Mouse (Mus musculus) ES-E14 (cell line): ENCODE results near the gene Papss2. TPM values are rescaled to one million over a fixed set of nuclear protein-coding genes. Genes with fewer than 3 reads are reported as not detected.
"Not testable (repeated sequence)": the region's sequence is repeated elsewhere in the genome, so short reads cannot be mapped to it uniquely, and the experiment has no call there.

ENCODE experiments used
- DNase-seq: peaks from one replicate; pipeline ENCODE4 v3.0.0-alpha.2; 2013; ENCODE audit warnings: low read depth, low spot score
- H3K27ac ChIP-seq: 2 replicates; pipeline ENCODE4 v1.5.1; 2012; ENCODE audit warnings: low read depth, mild to moderate bottlenecking, low read length, moderate library complexity, mixed read lengths; ENCODE audit not compliant: poor library complexity, insufficient read depth, severe bottlenecking
- H3K36me3 ChIP-seq: 2 replicates; pipeline ENCODE4 v1.6.1; 2012; ENCODE audit warnings: mild to moderate bottlenecking, low read length, moderate library complexity, mixed read lengths; ENCODE audit not compliant: control insufficient read depth, poor library complexity, insufficient read depth, severe bottlenecking
- H3K4me1 ChIP-seq, 2 experiments: fragments of 150-350 bp in 1 of 2; sonication (generic) in 1 of 2; 2 replicates each; pipeline ENCODE4 v1.6.1; 2012; ENCODE audit warnings: low read length in 2 of 2, mild to moderate bottlenecking in 1 of 2, mixed read lengths in 1 of 2; ENCODE audit not compliant: control insufficient read depth in 2 of 2, insufficient read depth in 2 of 2, poor library complexity in 1 of 2
- H3K4me3 ChIP-seq, 2 experiments: fragments of 150-350 bp in 1 of 2; sonication (generic) in 1 of 2; 2 replicates each; pipeline ENCODE4 v1.5.1; 2012; ENCODE audit warnings: low read length in 2 of 2, low read depth in 1 of 2, mild to moderate bottlenecking in 1 of 2, mixed read lengths in 1 of 2; ENCODE audit not compliant: insufficient read depth in 1 of 2, poor library complexity in 1 of 2, severe bottlenecking in 1 of 2
- H3K9ac ChIP-seq: 2 replicates; pipeline ENCODE4 v1.6.1; 2012; ENCODE audit warnings: low read depth, mild to moderate bottlenecking, low read length, mixed read lengths; ENCODE audit not compliant: poor library complexity, insufficient read depth, severe bottlenecking
- H3K9me3 ChIP-seq: fragments of 150-350 bp; sonication (generic); 2 replicates; pipeline ENCODE4 v1.6.1; 2012; ENCODE audit warnings: low read depth, mild to moderate bottlenecking, low read length; ENCODE audit not compliant: control insufficient read depth, insufficient read depth
- CHD2 ChIP-seq: IDR thresholded peaks from 2 replicates; pipeline ENCODE4 v1.6.1; 2014; ENCODE audit warnings: mild to moderate bottlenecking, low read depth, low read length, inconsistent platforms
- HCFC1 ChIP-seq: IDR thresholded peaks from 2 replicates; pipeline ENCODE4 v1.6.1; 2012; ENCODE audit warnings: low read length, inconsistent platforms, borderline replicate concordance; ENCODE audit not compliant: insufficient read depth
- MAFK ChIP-seq: IDR thresholded peaks from 2 replicates; pipeline ENCODE4 v1.6.1; 2014; ENCODE audit warnings: mild to moderate bottlenecking, low read depth, low read length, inconsistent platforms; ENCODE audit not compliant: insufficient read depth
- ZC3H11A ChIP-seq: IDR thresholded peaks from 2 replicates; pipeline ENCODE4 v1.6.1; 2012; ENCODE audit warnings: low read depth, mild to moderate bottlenecking, inconsistent platforms, low read length, borderline replicate concordance
- ZNF384 ChIP-seq: IDR thresholded peaks from 2 replicates; pipeline ENCODE4 v1.6.1; 2012; ENCODE audit warnings: low read depth, low read length, inconsistent platforms
- in situ Hi-C, 2 experiments: fragments of 600-800 bp; cut with MboI; formaldehyde crosslinking; loops; one replicate each; pipeline ENCODE4 v1.15.1; 2025; ENCODE audit warnings: low sequenced_read_pairs in 2 of 2, inconsistent platforms in 1 of 2; ENCODE audit not compliant: unreplicated experiment in 2 of 2
- total RNA-seq: library from RNA; depleted of rRNA; stranded (reverse); fragments of 300-350 nt; gene quantifications from 2 replicates; pipeline ENCODE4 v1.2.3, GENCODE M21; 2012

Papss2 gene
- total RNA-seq, 1 experiment, result 1.7 TPM

DNA sequence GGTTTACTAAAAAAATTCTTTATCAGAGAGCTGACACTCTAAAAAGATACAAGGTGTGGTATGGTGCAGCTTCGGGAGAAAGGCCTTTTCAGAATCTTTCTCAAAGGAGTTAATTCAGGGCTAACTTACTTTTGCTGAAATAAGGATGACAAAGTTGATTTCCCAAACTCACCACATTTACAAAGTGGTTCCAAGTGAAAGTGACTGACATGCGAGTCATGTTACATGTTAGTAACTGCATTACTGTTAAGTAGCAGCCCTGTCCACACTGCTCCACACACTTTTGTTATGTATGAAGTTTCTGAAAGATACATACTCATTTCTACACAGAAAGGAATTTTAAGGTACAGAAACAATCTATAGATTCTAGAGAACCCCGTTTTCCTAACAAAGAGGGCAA is 80.2 kb downstream of the Papss2 start:
- in situ Hi-C loops, result loop anchor here in 1 of 2 experiments (25.0 kb wide), 1 partner anchor 163 kb away; no protein-coding TSS in a partner anchor
- Histone ChIP-seq H3K9me3 (no peaks in the 10 kb centered on the region), H3K4me1 (no peaks in the 10 kb centered on the region), H3K9ac (no peak overlapping the region), H3K4me3 (no peak overlapping the region), H3K36me3 (peaks cover 14% of the 10 kb centered on the region), H3K27ac (no peak overlapping the region)
- TF ChIP-seq CHD2, result no peak
- TF ChIP-seq MAFK, result no peak
- TF ChIP-seq HCFC1, result no peak
- TF ChIP-seq ZC3H11A, result no peak
- TF ChIP-seq ZNF384, result no peak
- no peak for DNase-seq

DNA sequence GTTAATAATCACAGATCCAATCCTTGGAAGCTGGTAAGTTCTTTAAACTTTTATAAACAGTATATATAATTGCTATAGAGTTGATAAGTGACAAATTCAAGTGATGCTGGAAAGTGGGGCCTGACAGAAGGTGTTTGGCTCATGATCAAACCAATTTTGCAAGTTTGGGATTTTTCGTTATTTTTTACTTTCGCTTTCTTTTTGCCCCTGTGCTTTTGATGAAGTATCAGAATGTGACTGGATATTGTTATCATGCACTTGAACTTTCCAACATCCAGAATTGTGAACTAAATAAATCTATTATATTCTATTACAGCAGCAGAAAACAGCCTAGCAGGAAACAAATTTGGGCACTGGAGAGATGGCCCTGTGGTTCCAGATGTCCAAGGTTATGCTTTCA is 85.3 kb downstream of the Papss2 start:
- TF ChIP-seq ZC3H11A (no peak), ZNF384 (no peak), HCFC1 (no peak), CHD2 (no peak), MAFK (no peak)
- peaks cover 15% of the 10 kb centered on the region for H3K36me3 ChIP-seq

DNA sequence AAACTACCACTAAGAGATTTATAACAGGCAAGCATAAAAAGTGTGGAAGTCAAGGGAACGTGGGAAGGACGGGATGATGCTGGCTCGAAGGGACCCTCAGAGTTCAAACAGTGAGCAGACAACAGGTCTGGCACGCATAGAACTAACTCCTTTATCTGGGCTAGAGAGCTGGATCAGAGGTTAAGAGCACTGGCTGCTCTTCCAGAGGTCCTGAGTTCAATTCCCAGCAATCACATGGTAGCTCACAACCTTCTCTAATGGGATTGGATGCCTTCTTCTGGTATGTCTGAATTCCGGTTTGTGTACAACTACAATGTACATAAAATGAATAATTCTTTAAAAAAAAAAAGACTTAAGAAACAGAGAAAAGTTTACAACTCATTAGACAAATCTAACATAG is 87.5 kb downstream of the Papss2 start:
- TF ChIP-seq HCFC1 (no peak), ZC3H11A (no peak)
- Histone ChIP-seq H3K36me3 (peaks cover 16% of the 10 kb centered on the region), H3K4me3 (no peak overlapping the region), H3K27ac (no peak overlapping the region), H3K4me1 (no peaks in the 10 kb centered on the region), H3K9me3 (no peaks in the 10 kb centered on the region), H3K9ac (no peak overlapping the region)
- DNase-seq, result no peak
- in situ Hi-C loops, result loop anchor here (10.0 to 25.0 kb wide), 2 partner anchors 171 to 178 kb away; no protein-coding TSS in a partner anchor

More for the DNA sequence above, 85.3 kb downstream of the Papss2 start:
- DNase-seq, result no peak
- Histone ChIP-seq H3K27ac (no peak overlapping the region), H3K9ac (no peak overlapping the region), H3K4me3 (no peak overlapping the region), H3K4me1 (no peaks in the 10 kb centered on the region), H3K9me3 (no peaks in the 10 kb centered on the region)
- in situ Hi-C loops, result loop anchor here (10.0 to 25.0 kb wide), 2 partner anchors 169 to 176 kb away; no protein-coding TSS in a partner anchor

DNA sequence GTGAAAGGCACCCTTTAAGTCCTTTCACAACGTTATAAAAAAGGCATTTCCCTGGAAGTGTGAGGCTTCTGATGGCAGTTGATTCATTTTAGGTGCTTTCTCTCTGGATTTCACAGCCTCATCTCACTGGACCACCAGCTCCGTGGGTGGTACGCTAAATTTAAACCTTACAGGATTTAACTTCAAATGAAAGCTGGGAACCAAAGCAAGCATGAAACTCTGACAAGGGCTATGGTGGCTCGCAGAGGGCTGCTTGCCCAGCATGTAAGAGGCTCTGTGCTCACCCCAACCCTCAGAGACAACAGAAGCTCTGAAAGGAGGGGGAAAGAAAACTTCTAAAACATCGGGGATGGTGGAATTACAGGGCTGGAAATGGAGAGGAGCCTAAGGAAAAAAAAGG is 92.1 kb downstream of the Papss2 start:
- H3K36me3 ChIP-seq, result peaks cover 17% of the 10 kb centered on the region
- TF ChIP-seq CHD2, result no peak
- TF ChIP-seq HCFC1, result no peak
- no peak for TF ChIP-seq ZC3H11A
- no peak for TF ChIP-seq MAFK
- no peak for TF ChIP-seq ZNF384
- no peaks in the 10 kb centered on the region for H3K9me3 ChIP-seq
- no peak overlapping the region for H3K27ac ChIP-seq
- no peak overlapping the region for H3K4me3 ChIP-seq
- in situ Hi-C loops, result loop anchor here (10.0 to 25.0 kb wide), 2 partner anchors 175 to 183 kb away; no protein-coding TSS in a partner anchor
- H3K4me1 ChIP-seq, result no peaks in the 10 kb centered on the region
- no peak overlapping the region for H3K9ac ChIP-seq
- DNase-seq, result no peak

DNA sequence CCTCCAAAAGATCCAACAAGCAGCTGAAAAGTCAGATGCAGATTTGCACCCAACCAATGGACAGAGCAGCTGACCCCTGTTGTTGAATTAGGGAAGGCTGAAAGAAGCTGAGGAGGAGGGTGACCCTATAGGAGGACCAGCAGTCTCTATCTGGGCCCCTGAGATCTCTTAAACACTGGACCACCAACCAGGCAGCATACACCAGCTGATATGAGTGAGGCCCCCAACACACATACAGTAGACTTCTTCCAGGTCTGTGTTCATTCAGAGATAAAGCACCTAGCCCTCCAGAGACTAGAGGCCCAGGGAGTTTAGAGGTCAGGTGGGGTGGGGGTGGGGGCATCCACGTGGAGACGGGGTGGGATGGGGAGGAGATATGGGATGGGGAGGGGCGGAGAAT is 92.6 kb downstream of the Papss2 start:
- in situ Hi-C loops, result loop anchor here (10.0 to 25.0 kb wide), 2 partner anchors 176 to 183 kb away; no protein-coding TSS in a partner anchor
- not testable (repeated sequence) for H3K4me3 ChIP-seq, H3K27ac ChIP-seq, H3K4me1 ChIP-seq, H3K9me3 ChIP-seq, DNase-seq, H3K9ac ChIP-seq
- peaks cover 12% of the 10 kb centered on the region for H3K36me3 ChIP-seq
